In the genomic region with DNA sequence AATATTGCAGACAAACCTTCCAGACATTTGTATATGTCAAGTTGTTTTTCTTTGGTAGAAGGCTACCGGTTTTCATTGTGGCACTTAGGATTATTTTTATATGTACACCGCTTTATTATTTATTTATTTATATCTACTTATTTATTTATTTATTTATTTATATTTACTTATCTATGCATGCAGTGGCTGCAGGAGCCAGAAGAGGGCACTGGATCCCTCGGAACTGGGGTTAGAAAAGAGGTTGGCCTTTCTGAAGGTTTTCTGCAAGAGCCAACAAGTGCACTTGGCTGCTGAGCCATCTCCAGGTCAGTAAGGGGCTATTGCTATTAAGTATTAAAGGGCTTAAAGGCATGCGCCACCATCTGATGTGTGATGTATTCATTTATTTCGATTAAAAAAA, we compare ENCODE assay signal across 9 mouse cellular contexts. TPM values are rescaled to one million over a fixed set of nuclear protein-coding genes. Genes with fewer than 3 reads are reported as not detected.
A peak's percentile ranks its signal among the peaks of the same experiment; 100 is the strongest.
DNase-seq lines count a peak whose midpoint lies in the region; ATAC-seq lines count a peak whose summit lies in the region.
"Had no signal": no experiment of that assay in that cellular context is flagged by ENCODE, and none has a peak within 500 bp of the region (broad histone marks: within the 10 kb centered on the region; RNA-seq: fewer than 3 reads in every experiment).

No protein-coding gene starts in this region.

- H3K4me3 ChIP-seq in limb, embryonic 11.5 days (ENCODE audit: low read depth, low read length), result no peak overlapping the region
- H3K4me3 ChIP-seq in limb, embryonic 10.5 days, result no peak overlapping the region
- H3K4me3 ChIP-seq in embryonic facial prominence, embryonic 13.5 days, result no peak overlapping the region
- H3K4me3 ChIP-seq: liver, embryonic 13.5 days had no signal

- H3K9me3 ChIP-seq in limb, embryonic 11.5 days (ENCODE audit: control insufficient read depth, low read length), result no peaks in the 10 kb centered on the region
- no peaks in the 10 kb centered on the region for H3K9me3 ChIP-seq in limb, embryonic 10.5 days (replicated peaks)
- no peaks in the 10 kb centered on the region for H3K9me3 ChIP-seq in embryonic facial prominence, embryonic 13.5 days
- H3K9me3 ChIP-seq: liver, embryonic 13.5 days had no signal

- ATAC-seq in limb, embryonic 11.5 days (ENCODE audit: insufficient number of reproducible peaks, low FRiP score, low TSS enrichment, low read depth), result no peak
- no peak for ATAC-seq in embryonic facial prominence, embryonic 13.5 days (ENCODE audit: insufficient number of reproducible peaks, insufficient read depth, low FRiP score, low TSS enrichment, low read depth)
- no peak for ATAC-seq in frontal cortex, adult (ENCODE audit: low TSS enrichment)

- 58% methylated on average over 5 of the region's 5 CpGs for WGBS in limb, embryonic 11.5 days
- 66% methylated on average over 5 of the region's 5 CpGs for WGBS in limb, embryonic 10.5 days
- 55% methylated on average over 5 of the region's 5 CpGs for WGBS in embryonic facial prominence, embryonic 13.5 days

- no peaks in the 10 kb centered on the region for H3K36me3 ChIP-seq in limb, embryonic 11.5 days (ENCODE audit: control insufficient read depth, insufficient read depth, low read length)
- H3K36me3 ChIP-seq in limb, embryonic 10.5 days, result no peaks in the 10 kb centered on the region
- no peaks in the 10 kb centered on the region for H3K36me3 ChIP-seq in embryonic facial prominence, embryonic 13.5 days
- H3K36me3 ChIP-seq: liver, embryonic 13.5 days had no signal

- H3K4me2 ChIP-seq in limb, embryonic 11.5 days (ENCODE audit: low read depth, severe bottlenecking), result no peak overlapping the region
- peak overlapping the region; percentile 29; the same call in 1 of the 2 replicates for H3K4me2 ChIP-seq in embryonic facial prominence, embryonic 13.5 days
- H3K4me2 ChIP-seq: liver, embryonic 13.5 days had no signal

- no peaks in the 10 kb centered on the region for H3K27me3 ChIP-seq in limb, embryonic 11.5 days (ENCODE audit: control insufficient read depth, insufficient read depth, low read length)
- H3K27me3 ChIP-seq in limb, embryonic 10.5 days (ENCODE audit: low read depth, poor library complexity, severe bottlenecking), result no peaks in the 10 kb centered on the region
- no peaks in the 10 kb centered on the region for H3K27me3 ChIP-seq in embryonic facial prominence, embryonic 13.5 days
- H3K27me3 ChIP-seq: liver, embryonic 13.5 days had no signal

- H3K27ac ChIP-seq in limb, embryonic 11.5 days (replicated peaks; ENCODE audit: low read depth, low read length), result no peak overlapping the region
- H3K27ac ChIP-seq in limb, embryonic 10.5 days, result no peak overlapping the region
- H3K27ac ChIP-seq in embryonic facial prominence, embryonic 13.5 days, result peak overlapping the region; percentile 78
- H3K27ac ChIP-seq: liver, embryonic 13.5 days had no signal

- DNase-seq in adrenal gland, adult 18-20 months (ENCODE audit: low spot score in 2 of 2), result peak; percentile 32 to 47
- no peak for DNase-seq in adrenal gland, adult 8-10 months
- peak; percentile 67 for DNase-seq in limb, embryonic 11.5 days (ENCODE audit: low spot score)
- no peak for DNase-seq in limb, embryonic 10.5 days (ENCODE audit: low spot score)
- DNase-seq in MN1 (ENCODE audit: low spot score), result peak; percentile 73
- DNase-seq in lung, postnatal 25 days (ENCODE audit: low spot score), result peak; percentile 26
- DNase-seq: liver, embryonic 13.5 days had no signal

- no peak overlapping the region for H3K9ac ChIP-seq in limb, embryonic 11.5 days (ENCODE audit: low read length)
- no peak overlapping the region for H3K9ac ChIP-seq in embryonic facial prominence, embryonic 13.5 days
- H3K9ac ChIP-seq: liver, embryonic 13.5 days had no signal

- H3K4me1 ChIP-seq in limb, embryonic 11.5 days (ENCODE audit: control insufficient read depth, insufficient read depth, low read length), result no peaks in the 10 kb centered on the region; the same call in 1 of the 2 replicates
- H3K4me1 ChIP-seq in limb, embryonic 10.5 days, result peaks cover 10% of the 10 kb centered on the region; the same call in 1 of the 2 replicates
- H3K4me1 ChIP-seq in embryonic facial prominence, embryonic 13.5 days, result peaks cover 25% of the 10 kb centered on the region

RNA-seq across cellular contexts. Expression of a gene that starts 15.1 kb away (rescaled TPM):
- total RNA-seq in adrenal gland, adult 18-20 months (2021), result 1 to 10 TPM; 6.0 to 6.2 TPM
- total RNA-seq in adrenal gland, adult 8-10 months (2022), result 1 to 10 TPM; 5.8 to 8.1 (median 6.9) TPM
- polyA plus RNA-seq in limb, embryonic 11.5 days (2014; fragmentation: Nextera tagmentation; extraction: Ambion mirVana), result 19.5 and 21.5 TPM in 2 replicates
- polyA plus RNA-seq in limb, embryonic 10.5 days (2016; fragmentation: Nextera tagmentation; extraction: Ambion mirVana), result 12.6 and 20.4 TPM in 2 replicates
- 21.8 and 25.0 TPM in 2 replicates for polyA plus RNA-seq in embryonic facial prominence, embryonic 13.5 days (2015; fragmentation: Nextera tagmentation; extraction: Ambion mirVana)

RNA-seq across cellular contexts. Expression of a gene that starts 37.0 kb away (rescaled TPM):
- total RNA-seq in adrenal gland, adult 18-20 months (2021), result 10 to 100 TPM; 32.2 to 40.8 TPM
- 10 to 100 TPM; 29.4 to 33.5 (median 32.5) TPM for total RNA-seq in adrenal gland, adult 8-10 months (2022)
- 94.9 and 103 TPM in 2 replicates for polyA plus RNA-seq in limb, embryonic 11.5 days (2014; fragmentation: Nextera tagmentation; extraction: Ambion mirVana)
- polyA plus RNA-seq in limb, embryonic 10.5 days (2016; fragmentation: Nextera tagmentation; extraction: Ambion mirVana), result 110 and 113 TPM in 2 replicates
- 96.8 and 106 TPM in 2 replicates for polyA plus RNA-seq in embryonic facial prominence, embryonic 13.5 days (2015; fragmentation: Nextera tagmentation; extraction: Ambion mirVana)

RNA-seq across cellular contexts. Expression of a gene that starts 48.3 kb away (rescaled TPM):
- 10 to 100 TPM; 32.7 to 33.2 TPM for total RNA-seq in adrenal gland, adult 18-20 months (2021)
- total RNA-seq in adrenal gland, adult 8-10 months (2022), result 10 to 100 TPM; 37.7 to 62.9 (median 50.9) TPM
- 165 and 176 TPM in 2 replicates for polyA plus RNA-seq in limb, embryonic 11.5 days (2014; fragmentation: Nextera tagmentation; extraction: Ambion mirVana)
- polyA plus RNA-seq in limb, embryonic 10.5 days (2016; fragmentation: Nextera tagmentation; extraction: Ambion mirVana), result 55.9 and 116 TPM in 2 replicates
- 158 and 211 TPM in 2 replicates for polyA plus RNA-seq in embryonic facial prominence, embryonic 13.5 days (2015; fragmentation: Nextera tagmentation; extraction: Ambion mirVana)

Comparison
In these comparisons a context has a peak if more than half of its experiments do, and no peak if none do; other contexts are left out.
1. DNase-seq: peak in adrenal gland, adult 18-20 months (2 of 2), limb, embryonic 11.5 days (single experiment), MN1 (single experiment) and lung, postnatal 25 days (single experiment); none in adrenal gland, adult 8-10 months (single experiment) and limb, embryonic 10.5 days (single experiment).